Mouse (Mus musculus) small intestine, adult 2 months (tissue): Measurements from ENCODE around the gene AC140267.1. TPM values are rescaled to one million over a fixed set of nuclear protein-coding genes. Genes with fewer than 3 reads are reported as not detected.
A peak's percentile ranks its signal among the peaks of the same experiment; 100 is the strongest.

Experiments used
- H3K27ac ChIP-seq: fragments of 200-500 bp; 2 replicates; pipeline ENCODE4 v1.5.1; 2012; ENCODE audit warnings: low read depth, low read length, control low read depth, inconsistent platforms; ENCODE audit not compliant: insufficient read depth
- H3K27me3 ChIP-seq: fragments of 200-500 bp; 2 replicates; pipeline ENCODE4 v1.6.1; 2012; ENCODE audit warnings: mild to moderate bottlenecking, moderate library complexity, low read length, inconsistent platforms; ENCODE audit not compliant: control insufficient read depth, insufficient read depth
- H3K36me3 ChIP-seq: fragments of 200-500 bp; 2 replicates; pipeline ENCODE4 v1.6.1; 2012; ENCODE audit warnings: mild to moderate bottlenecking, low read length, control low read depth, inconsistent platforms; ENCODE audit not compliant: control insufficient read depth, insufficient read depth
- H3K4me1 ChIP-seq: fragments of 200-500 bp; 2 replicates; pipeline ENCODE4 v1.6.1; 2012; ENCODE audit warnings: low read length, inconsistent platforms, mixed read lengths; ENCODE audit not compliant: control insufficient read depth, insufficient read depth, insufficient read length
- H3K4me3 ChIP-seq: fragments of 200-500 bp; 2 replicates; pipeline ENCODE4 v1.5.1; 2012; ENCODE audit warnings: low read depth, mild to moderate bottlenecking, control low read depth, inconsistent platforms, low read length, moderate library complexity
- CTCF ChIP-seq: fragments of 200-500 bp; IDR thresholded peaks from 2 replicates; pipeline ENCODE4 v1.5.1; 2012; ENCODE audit warnings: low read depth, mild to moderate bottlenecking, control low read depth, inconsistent platforms, low read length, moderate library complexity, mixed read lengths; ENCODE audit not compliant: insufficient replicate concordance, insufficient read length; ENCODE audit errors: extremely low read depth
- POLR2A ChIP-seq: fragments of 200-500 bp; IDR thresholded peaks from 2 replicates; pipeline ENCODE4 v1.6.1; 2012; ENCODE audit warnings: low read depth, mild to moderate bottlenecking, control low read depth, inconsistent platforms, low read length, moderate library complexity
- WGBS: fragments of 180-500 bp; shearing (Covaris S2); methylation state at CpG from one replicate; pipeline ENCODE4 v1.1.7; 2018; 5-methylcytosine and 5-hydroxymethylcytosine counted together
- polyA plus RNA-seq: library from polyadenylated mRNA; depleted of rRNA; stranded (reverse); fragments of >200 nt; gene quantifications from 2 replicates; pipeline ENCODE4 v1.2.3, GENCODE M21; 2012

Gene AC140267.1
- polyA plus RNA-seq, 1 experiment = not detected

DNA sequence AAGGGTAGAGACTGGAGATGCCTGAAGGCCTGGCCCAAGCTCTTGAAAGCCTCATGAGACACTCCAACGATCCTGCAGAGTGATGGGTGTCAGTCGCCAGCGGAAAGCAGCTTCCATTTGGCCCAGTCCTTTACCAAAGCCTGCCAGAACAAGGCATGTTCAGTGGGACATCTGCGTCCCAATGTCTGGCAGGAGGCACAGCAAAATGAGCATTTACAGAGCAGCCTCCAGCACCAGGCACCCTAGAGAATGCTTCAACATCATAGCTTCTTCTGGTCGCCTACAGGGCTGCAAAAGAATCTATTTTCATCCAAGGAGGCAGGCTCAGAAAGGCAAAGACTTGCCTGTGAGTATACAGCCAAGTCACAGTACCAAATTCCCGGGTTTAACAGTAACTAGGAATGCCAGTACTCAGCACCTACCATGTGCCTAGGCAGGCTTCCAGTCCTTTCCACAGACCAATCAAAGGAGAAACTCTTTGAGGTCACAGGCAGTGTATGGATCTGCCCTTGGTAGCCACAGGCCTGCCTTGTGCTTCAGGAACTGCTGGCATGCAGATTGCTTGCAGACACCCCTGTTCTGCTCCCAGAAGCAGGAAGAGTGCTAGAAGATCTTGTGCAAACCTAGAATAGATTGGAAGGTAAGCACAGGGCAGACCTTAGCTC lies 33.4 kb upstream of the AC140267.1 start:
- no peaks in the 10 kb centered on the region for H3K4me1 ChIP-seq
- H3K4me3 ChIP-seq = no peak overlapping the region
- 80% methylated on average over 6 of the region's 6 CpGs for WGBS
- TF ChIP-seq CTCF (no peak), POLR2A (no peak)
- no peak overlapping the region for H3K27ac ChIP-seq
- no peaks in the 10 kb centered on the region for H3K27me3 ChIP-seq
- peaks cover 32% of the 10 kb centered on the region for H3K36me3 ChIP-seq

GRCm38 (mm10) chr15:80203406-80203805 lies 32.2 kb upstream of the AC140267.1 start:
- Histone ChIP-seq H3K36me3 (peaks cover 27% of the 10 kb centered on the region), H3K4me1 (peaks cover 3% of the 10 kb centered on the region; the same call in 1 of the 2 replicates), H3K27me3 (no peaks in the 10 kb centered on the region), H3K27ac (no peak overlapping the region), H3K4me3 (no peak overlapping the region)
- no peak for TF ChIP-seq POLR2A
- no peak for TF ChIP-seq CTCF
- WGBS = 33% methylated on average over 4 of the region's 4 CpGs

DNA sequence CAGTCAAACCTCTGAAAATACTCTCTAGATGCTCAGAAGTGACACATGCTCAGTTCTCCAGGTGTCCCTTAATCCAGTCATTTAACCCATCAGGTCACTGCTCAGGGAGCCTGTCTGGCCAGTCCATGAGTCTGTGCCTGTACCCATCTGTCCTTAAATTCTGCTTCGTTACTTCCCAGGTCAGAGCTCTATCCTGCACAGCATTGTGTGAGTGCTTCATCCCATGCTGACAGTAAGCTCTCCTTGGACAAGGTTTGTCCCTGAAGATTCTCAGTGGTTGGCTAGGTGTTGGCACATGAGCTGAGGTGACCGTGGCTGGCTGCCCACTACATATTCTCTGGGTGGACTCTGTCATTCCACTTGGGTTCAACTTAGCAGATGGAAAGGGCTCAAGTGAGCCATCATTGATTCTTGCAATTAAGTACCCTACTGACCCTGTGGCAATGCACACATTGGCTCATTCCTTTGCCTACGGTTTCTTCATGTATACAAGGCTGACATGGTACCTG lies 29.5 kb upstream of the AC140267.1 start:
- Histone ChIP-seq H3K4me1 (peaks cover 3% of the 10 kb centered on the region; the same call in 1 of the 2 replicates), H3K27me3 (no peaks in the 10 kb centered on the region), H3K4me3 (no peak overlapping the region), H3K36me3 (peaks cover 25% of the 10 kb centered on the region), H3K27ac (no peak overlapping the region)
- 87% methylated on average over 3 of the region's 3 CpGs for WGBS
- TF ChIP-seq POLR2A (no peak), CTCF (no peak)

GRCm38 (mm10) chr15:80208446-80208845 lies 27.2 kb upstream of the AC140267.1 start:
- 29% methylated on average over 4 of the region's 4 CpGs for WGBS
- peaks cover 42% of the 10 kb centered on the region for H3K36me3 ChIP-seq
- TF ChIP-seq POLR2A (no peak), CTCF (no peak)
- peaks cover 3% of the 10 kb centered on the region; the same call in 1 of the 2 replicates for H3K4me1 ChIP-seq
- no peaks in the 10 kb centered on the region for H3K27me3 ChIP-seq
- H3K4me3 ChIP-seq = no peak overlapping the region
- H3K27ac ChIP-seq = no peak overlapping the region

DNA sequence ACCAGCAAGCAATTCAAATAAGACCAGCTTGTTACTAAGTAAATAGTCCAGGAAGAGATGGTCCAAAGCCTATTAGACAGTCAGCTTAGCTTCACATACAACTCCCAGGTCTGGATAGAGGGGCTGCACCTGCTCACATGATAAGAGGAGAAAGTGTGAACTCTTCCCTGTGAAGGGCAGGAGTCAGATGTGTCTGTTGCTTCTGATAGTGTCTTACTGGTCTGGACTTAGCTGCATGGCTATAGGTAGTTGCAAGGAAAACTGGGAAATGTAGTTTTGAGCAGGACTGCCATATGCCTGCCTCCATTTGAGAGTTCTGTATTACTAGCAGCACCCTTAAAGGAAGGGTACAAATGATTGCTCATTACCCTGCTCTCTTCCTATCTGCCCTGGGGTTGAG lies 21.9 kb upstream of the AC140267.1 start:
- no peak for TF ChIP-seq CTCF
- Histone ChIP-seq H3K27me3 (no peaks in the 10 kb centered on the region), H3K36me3 (peaks cover 29% of the 10 kb centered on the region), H3K27ac (no peak overlapping the region), H3K4me3 (no peak overlapping the region), H3K4me1 (no peaks in the 10 kb centered on the region)

GRCm38 (mm10) chr15:80215716-80216479 lies 19.7 kb upstream of the AC140267.1 start:
- Histone ChIP-seq H3K4me1 (peaks cover 5% of the 10 kb centered on the region), H3K27me3 (no peaks in the 10 kb centered on the region), H3K27ac (no peak overlapping the region), H3K4me3 (no peak overlapping the region), H3K36me3 (peaks cover 26% of the 10 kb centered on the region)
- TF ChIP-seq CTCF (peak; percentile 48; the same call in 1 of the 2 replicates), POLR2A (no peak)
- 26% methylated on average over 10 of the region's 10 CpGs for WGBS

- no peak for TF ChIP-seq CTCF
- no peak for TF ChIP-seq POLR2A
- Histone ChIP-seq H3K4me1 (peaks cover 5% of the 10 kb centered on the region), H3K27ac (no peak overlapping the region), H3K4me3 (no peak overlapping the region), H3K36me3 (peaks cover 21% of the 10 kb centered on the region), H3K27me3 (no peaks in the 10 kb centered on the region)
- 54% methylated on average over 9 of the region's 9 CpGs for WGBS
Measured at GRCm38 (mm10) chr15:80216480-80216820, 19.2 kb upstream of the AC140267.1 start.
